Mouse (Mus musculus) Muller cell, postnatal 12 days (primary cell): Measurements from ENCODE around the gene Hist1h2bh.

Source experiments
- DNase-seq: peaks from one replicate; pipeline ENCODE4 v3.0.0-alpha.2; 2015; ENCODE audit errors: inconsistent ontology term

Gene Hist1h2bh

DNA sequence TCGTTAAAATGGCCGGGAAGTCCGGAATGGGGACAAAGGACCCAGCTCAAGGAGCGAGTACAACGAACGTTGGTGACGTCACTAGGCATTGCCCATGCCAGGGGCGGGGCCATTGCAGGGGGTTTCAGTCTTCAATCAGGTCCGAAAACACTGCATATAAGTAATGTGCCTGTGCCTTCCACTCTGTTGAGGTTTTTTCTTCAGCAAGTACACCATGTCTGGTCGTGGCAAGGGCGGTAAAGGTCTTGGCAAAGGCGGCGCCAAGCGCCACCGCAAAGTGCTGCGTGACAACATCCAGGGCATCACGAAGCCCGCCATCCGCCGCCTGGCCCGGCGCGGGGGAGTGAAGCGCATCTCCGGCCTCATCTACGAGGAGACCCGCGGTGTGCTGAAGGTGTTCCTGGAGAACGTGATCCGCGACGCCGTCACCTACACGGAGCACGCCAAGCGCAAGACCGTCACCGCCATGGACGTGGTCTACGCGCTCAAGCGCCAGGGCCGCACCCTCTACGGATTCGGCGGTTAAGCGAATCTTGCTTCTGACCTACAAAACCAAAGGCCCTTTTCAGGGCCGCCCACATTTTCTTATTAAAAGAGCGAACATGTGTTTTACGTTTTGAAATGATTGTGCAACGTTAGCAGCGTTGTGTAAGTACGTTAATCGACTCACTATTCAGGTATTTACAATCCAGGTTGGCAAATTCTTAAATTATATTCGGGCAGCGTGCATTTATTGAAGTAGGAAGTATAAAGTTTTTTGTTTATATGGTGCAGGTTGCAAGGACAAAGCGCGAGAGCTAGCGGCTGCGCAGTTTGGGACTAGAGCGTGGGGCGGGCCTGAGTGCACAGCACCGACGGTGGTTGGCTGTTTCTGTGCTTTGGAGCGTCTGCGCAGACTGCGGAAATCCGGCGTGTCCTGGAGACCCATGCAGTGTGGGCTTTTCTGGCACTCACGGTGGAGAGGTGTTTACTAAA lies 12.0 kb downstream of the Hist1h2bh start, which contains the start of gene Hist1h4h:
TSS of gene Hist1h4h (plus strand) at position 150 of the 975 bp plus-strand sequence.
- DNase-seq = peak; percentile 97

DNA sequence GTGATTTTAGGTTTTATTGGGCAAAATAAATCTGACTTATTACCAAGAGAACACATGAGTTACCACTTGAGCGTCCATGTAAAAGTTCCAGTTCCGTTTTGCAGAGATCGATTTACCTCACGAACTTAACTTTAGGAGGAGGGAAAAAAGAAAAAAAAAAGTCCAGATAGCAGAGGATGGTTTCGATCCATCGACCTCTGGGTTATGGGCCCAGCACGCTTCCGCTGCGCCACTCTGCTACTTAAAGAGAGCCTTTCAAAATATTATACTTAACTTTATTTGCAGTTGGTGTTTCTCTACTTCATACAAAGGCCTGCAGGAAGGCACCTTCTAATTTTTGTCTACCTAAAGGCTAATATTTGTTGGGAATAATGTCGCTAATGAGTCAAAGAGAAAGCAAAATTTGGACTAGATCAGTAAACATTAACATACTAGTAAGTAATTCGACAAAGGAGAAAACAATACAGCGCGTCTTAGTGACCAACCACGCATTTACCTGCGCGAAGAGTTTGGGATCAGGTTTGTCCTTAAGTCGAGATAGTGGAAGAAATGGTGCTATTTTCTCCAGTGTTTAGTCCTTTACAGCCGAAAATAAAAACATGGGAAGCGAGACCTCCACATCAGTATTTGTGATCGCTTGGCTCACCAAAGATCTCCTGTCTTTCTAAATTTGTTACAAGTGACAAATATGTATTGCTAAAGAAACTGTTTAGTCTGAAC lies 12.9 kb downstream of the Hist1h2bh start:
- DNase-seq = peak; percentile 82

DNA sequence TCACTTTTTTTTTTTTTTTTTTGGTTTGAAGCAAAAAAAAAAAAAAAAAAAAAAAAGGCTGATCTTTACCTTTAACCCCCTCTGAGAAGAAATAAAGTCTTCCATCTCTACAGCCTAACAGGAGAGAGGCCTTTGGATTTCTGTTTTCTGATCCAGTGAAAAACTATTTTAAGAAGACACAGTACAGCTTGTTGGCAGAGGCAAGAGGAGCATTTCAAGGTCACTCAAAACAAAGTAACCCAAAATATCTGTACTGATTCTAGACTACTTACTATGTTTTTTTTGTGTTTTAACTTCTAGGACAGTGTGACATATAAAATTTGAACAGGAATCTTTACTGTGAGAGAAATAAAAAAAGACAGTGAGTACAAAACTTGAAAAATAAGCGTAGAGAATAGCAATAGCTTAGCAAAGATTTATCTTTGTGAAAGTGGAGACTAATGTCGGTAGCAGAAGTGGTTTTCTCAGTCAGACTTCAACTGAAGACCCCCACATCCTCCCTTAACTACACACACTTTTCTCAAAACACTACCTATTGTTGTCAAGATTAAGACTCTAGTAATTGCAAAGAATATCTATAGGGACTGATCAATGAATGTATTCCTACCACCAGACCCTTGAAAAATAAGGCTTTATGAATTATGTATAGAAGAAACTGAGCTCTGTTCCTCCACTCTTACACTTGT lies 13.6 kb downstream of the Hist1h2bh start:
- no peak for DNase-seq

DNA sequence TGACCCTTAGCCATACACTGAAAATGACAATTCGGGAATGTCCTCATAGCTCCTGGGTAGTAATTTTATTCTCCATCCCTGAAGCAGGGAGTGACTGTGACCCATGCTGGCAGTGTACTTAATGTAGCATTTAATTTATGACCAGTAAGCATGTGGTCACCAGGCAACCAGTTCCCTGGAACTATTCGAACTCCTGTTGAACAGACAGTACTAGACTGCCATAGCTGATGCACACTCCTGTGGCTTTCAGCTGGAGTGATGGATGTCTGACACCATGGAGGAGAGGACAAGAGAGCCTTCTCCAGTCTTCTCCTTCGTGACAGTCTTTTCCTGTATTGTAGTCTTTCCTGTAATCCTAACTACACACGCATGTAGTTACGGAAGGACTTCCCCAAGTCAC lies 14.2 kb downstream of the Hist1h2bh start:
- no peak for DNase-seq

DNA sequence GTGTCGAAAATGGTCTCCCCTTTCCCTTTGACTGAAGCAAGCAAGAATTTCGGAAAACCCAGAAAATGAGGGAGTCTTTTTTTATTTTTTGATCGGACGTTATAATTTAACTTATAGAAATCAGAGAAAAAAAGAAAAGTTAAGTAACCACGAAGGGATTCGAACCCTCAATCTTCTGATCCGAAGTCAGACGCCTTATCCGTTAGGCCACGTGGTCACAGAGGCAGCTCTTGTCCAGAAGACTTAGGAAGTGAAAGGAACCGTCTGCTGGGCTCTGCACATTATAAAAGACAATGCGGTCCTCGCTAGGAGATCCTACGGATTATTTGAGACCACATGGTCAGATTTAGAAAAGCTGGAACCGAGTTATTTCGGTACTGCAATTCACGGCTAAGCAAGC lies 16.9 kb downstream of the Hist1h2bh start:
- DNase-seq = peak; percentile 80

DNA sequence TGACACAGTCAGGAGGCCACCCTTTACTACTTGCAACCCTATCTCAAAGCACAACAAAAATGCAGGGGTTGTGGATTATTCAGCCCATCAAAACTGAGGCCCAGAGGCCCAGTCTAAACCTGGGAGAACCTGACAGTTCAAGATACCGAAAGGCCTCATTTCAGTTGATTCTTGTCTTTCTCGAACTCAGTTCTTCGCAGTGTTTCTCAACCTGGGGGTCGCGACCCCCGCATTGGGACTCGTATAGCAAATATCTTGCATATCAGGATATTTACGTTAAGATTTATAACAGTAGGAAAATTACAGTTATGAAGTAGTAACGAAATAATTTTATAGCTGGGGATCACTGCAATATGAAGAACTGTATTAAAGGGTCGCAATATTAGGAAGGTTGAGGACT lies 17.3 kb downstream of the Hist1h2bh start:
- no peak for DNase-seq

DNA sequence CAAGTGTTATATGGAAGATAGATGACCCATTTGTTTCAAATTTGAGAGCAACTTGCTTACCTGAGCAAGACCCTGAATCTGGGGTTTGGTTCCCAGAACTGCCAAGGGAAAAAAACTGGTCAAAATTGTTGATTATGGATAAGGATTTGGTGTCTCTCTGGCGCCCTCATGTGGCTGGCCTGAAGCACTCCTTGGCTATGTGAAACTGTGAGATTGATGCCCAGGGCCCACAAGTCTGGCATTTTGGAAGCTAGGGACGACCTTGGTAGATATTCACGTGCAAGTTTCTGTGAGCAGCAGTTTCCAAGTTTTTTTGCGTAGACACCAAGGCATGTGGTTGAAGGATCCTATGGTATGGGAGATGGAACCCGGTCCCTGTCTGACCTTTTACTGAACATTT lies 18.5 kb downstream of the Hist1h2bh start:
- DNase-seq = peak; percentile 62

DNA sequence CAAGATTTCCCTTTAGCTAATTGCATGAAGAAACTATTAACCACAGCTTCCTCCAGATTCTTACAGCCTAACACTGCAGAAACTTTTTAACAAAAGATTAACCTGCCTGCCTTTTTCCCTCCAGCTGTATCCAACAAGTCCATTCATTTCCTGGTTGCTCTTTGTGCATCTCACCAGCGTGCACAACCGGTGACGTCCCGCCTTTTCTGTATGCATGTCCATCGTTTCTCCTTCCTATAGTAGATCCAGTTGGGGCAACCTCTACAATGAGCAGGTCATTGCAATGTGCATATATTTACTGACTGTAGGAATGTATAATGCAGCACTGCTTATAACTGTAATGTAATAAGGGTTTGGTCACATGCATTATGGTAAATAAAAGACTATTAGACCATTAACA lies 19.2 kb downstream of the Hist1h2bh start:
- DNase-seq = no peak

DNA sequence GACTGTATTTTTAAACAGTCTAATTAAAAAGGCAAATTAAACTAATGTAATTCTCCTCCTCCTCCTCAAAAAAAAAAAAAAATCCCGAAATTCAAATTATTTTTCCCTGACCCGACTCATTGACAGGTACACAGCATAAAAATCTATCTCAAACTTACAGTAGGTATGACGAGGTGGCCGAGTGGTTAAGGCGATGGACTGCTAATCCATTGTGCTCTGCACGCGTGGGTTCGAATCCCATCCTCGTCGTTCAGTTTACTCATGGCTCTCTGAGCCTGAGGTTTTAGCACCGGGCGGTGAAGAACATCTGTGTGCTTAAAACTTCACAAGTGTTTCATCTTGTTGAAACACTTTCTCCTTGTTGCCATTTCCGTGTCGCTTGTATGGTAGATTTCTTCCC lies 21.5 kb downstream of the Hist1h2bh start:
- peak; percentile 55 for DNase-seq

DNA sequence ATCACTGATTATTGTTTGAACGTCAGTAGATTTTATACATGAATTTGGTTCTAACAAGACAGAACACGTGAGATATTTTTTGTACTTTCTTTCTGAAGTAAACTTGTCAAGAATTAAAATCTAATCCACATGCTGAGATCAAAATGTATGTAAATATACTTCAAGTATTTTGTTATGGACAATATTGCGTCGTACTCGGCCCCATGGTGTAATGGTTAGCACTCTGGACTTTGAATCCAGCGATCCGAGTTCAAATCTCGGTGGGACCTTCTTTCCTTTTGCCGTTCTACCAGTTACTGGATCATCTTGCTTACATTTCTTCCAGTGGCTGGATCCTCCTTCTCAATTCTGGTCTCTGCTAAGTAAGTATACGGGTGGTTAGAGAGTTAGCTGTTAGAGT lies 23.8 kb downstream of the Hist1h2bh start:
- peak; percentile 80 for DNase-seq

DNA sequence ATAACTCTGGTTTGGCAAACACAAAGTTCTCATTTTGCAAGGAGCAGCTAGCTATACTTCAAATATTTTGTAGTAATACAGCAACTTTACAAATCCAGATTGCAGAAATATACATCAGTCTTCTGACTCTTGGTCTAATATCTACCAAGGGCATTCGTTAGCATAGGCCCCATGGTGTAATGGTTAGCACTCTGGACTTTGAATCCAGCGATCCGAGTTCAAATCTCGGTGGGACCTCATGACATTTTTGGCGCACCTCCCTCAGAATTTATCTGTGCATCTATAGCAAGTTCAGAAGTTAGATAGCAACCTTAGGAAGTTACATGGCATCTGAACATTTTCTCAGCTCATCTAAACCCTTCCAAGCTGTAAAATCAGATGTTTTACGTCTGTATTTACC lies 24.3 kb downstream of the Hist1h2bh start:
- DNase-seq = peak; percentile 72

DNA sequence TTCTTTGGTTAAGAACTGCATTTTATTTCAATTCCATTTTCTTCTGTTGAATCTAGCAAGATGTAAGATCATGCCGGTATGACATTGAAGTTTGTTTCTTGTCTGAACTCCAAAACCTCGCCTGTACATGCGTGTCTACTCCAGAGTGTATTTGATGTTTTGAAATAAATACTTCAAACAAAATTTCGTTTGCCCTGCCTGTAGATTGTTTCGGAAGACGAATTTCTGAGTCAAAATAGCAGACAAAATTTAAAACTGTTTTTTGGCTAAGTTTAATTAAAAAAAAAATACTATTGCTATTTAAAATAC lies 24.9 kb downstream of the Hist1h2bh start:
- no peak for DNase-seq

DNA sequence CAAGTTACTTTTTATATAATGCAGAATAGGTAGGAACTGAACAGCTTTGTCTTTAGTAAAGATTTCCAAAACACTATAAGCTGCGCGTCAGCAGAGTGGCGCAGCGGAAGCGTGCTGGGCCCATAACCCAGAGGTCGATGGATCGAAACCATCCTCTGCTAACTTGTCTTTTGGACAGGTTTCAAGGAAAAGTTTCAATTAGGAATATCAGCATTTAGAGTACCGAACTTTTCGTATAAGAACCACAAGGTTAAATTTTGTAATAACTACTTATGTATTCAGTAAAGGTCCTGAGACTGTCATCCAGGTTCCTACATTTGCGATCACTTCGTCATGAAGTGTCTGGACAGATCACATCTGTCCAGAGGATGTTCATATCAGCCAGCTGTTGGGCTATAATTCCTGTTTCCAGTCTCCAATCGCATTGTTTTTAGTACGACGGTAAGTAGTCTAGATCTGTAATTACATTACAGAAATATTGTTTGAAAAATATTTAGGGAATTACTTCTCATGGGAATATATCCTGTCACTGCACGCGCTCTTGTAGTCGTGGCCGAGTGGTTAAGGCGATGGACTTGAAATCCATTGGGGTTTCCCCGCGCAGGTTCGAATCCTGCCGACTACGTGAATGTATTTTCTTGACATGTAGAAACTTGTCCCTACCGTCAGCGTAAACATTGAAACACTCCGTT lies 25.4 kb downstream of the Hist1h2bh start:
- DNase-seq = peak; percentile 90

DNA sequence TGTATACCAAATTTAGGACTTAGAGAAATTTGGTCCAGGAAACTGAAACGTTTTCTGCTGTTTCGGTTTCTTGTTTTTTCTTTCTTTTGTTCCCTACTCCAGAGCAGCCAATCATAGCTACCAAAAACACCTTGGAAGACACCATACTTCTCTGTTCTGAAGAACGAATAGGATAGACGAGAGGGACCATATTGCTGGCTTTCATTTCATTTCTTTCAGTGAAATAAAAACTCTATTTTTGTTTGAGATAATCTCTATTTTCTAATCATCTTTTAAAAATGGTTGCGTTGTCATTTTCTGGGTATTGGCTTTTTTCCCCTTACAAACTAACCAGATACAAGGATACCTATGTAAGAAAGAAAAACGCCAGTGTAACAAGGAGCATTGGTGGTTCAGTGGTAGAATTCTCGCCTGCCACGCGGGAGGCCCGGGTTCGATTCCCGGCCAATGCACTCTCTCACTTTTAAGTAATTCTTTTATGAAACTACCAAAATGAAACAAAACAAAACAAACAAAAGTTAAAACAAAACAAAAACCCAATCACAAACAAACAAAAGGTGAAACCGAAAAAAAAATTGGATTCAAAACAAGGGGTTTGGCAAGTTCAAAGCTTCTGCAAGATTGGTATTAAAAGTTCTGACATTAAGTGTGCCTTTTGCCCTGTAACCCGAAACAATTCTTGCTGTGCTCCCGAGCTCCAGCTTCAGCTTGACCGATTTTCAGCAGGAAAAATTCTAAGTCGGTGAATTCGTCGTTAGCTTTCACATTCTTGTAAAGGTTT lies 26.2 kb downstream of the Hist1h2bh start:
- peak; percentile 87 for DNase-seq

DNA sequence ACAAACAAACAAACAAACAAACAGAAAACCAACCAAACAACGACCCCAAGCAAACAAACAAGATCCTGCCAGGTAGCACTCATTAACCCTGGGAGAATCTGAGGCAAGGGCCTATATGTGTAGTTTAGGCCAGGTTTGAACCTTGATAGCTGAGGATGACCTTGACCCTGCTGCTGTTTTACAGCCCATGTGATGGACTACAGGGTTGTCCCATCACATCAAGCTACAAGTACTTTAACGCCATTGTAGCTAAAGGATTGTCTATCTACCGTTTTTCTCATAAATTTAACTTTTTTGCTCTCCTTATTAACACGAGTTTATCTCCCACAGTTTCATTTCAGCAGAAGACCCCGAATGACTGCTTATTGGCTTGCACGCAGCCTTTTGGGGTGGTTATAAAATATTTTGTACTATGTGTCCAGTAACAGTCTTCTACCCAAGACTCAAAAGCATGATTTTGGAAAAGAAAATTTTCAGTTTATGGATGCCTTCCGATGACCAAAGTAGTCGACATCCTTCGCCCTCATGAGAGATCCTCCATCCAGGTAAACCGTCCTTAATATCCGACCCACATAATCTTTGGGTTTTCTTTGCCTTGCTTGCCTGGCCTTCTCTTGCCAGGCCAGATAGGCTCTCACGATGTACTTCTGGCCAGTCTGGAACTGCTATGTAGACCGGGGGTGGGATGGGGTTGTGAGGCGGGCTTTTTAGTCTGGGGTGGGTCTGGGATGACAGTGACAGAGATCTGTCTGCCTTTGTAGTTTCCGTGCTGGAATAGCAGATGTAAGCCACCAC lies 27.2 kb downstream of the Hist1h2bh start:
- DNase-seq = no peak

DNA sequence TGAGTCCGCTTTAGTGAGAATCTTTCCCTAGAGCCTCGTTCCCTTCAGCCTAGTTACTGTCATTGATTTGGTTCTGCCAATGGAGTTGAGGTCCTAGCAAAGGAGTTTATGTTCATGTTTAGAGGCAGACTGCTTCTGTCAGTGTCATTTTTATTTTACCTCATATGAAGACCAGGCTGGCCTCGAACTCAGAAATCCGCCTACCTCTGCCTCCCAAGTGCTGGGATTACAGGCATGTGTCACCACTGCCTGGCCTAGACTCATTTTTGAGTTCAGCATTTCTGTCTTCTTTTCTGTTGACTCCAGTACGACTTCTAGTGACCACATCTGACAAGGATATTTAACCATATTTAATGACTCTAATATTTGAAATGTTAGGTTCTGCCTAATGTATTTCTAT lies 27.9 kb downstream of the Hist1h2bh start:
- DNase-seq = no peak

DNA sequence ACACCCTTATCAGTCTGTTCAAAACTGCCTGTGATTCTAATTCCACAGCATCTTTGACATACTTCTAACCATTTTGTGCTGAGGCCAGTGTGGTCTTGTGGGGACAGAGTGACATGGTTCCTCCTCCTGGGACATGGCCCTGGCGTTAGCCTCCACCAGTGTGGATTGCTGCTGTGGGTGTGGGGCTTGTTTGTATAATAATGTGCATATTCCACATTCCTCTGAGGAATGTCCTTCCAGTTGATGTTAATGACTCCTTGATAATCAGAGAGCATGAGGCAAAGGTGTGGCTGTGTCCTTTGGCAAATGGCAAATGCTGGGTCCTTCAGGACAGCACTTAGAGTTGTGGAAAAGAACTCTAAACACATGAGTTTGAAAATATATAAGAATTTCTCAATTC lies 29.7 kb downstream of the Hist1h2bh start:
- DNase-seq = no peak

DNA sequence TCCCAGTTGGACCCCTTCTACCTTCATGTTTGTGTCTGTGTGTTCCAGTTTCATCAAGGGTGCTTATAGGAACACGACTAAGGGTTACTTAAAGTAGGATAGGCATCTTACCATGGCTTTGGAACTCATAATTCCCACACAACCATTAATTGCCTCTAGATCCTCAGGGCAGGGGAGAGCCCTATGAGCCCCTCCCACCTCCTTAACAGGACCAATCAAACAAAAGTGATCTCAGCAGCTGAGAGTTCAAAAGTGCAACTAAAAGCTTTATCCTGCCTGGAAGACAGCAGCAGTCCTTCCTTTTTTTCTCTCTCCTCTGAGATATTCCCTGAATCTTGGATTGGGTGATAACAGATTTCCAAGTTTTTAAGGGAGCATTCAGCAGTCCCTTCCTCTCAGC lies 33.1 kb downstream of the Hist1h2bh start:
- DNase-seq = no peak

DNA sequence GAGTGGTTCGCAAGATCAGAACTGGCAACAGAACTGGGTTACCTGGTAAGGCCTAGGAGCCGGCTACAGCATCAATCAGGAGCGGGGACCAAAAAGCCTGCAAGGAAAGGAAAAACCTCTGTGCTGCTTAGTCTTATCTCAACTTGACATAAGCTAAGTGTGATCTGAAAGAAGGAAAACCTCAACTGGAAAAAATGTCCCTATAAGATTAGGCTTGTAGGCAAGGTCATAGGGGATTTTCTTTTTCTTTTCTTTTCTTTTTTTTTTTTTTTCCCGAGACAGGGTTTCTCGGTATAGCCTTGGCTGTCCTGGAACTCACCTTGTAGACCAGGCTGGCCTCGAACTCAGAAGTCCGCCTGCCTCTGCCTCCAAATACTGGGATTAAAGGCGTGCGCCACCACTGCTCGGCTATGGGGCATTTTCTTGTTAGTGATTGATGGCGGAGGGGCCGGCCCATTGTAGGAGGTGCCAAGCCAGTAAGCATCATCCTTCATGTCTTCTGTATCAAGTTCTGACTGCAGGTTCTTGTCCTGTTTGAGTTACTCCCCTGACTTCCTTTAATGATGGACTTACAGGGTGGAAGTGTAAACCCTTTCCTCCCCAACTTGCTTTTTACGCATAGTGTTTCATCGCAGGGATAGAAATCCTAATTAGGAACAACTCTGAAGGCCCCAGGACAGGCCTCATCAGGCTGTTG lies 36.2 kb downstream of the Hist1h2bh start:
- DNase-seq = no peak

DNA sequence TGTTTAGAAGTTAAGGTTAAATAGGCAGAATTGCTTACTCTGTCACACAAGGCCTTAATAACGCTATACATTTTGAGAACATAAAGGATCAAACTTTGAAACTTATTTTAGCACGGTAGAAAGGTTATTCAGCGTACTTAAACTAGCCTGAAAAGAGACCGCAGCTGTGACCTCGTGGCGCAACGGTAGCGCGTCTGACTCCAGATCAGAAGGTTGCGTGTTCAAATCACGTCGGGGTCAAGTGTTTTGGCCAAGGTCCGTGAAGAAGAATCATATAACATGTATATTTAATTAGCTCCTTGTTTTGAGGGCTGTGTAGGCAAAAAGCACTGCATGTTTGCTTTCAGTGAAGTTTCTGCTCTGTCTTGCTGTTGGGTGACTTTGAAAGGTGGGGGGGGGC lies 36.8 kb downstream of the Hist1h2bh start:
- no peak for DNase-seq
